Mouse (Mus musculus) stomach, postnatal 0 days (tissue): ENCODE measurements around the gene Eif3i.

Experiments
- CTCF ChIP-seq: IDR thresholded peaks from 2 replicates; pipeline ENCODE4 v1.5.1; 2016; ENCODE audit warnings: antibody characterized with exemption, low read depth, mild to moderate bottlenecking, moderate library complexity
- EP300 ChIP-seq: optimal IDR thresholded peaks from 2 replicates; pipeline ENCODE3; 2016; ENCODE audit warnings: antibody characterized with exemption

- TF ChIP-seq CTCF (no peak), EP300 (no peak)
Measured at GRCm38 (mm10) chr4:129550295-129550694, 50.2 kb downstream of the Eif3i start.
